Mouse (Mus musculus) spleen, adult 2 months (tissue): ENCODE results near the gene Tet2.

ENCODE experiments used
- CTCF ChIP-seq: fragments of 200-500 bp; IDR thresholded peaks from 2 replicates; pipeline ENCODE4 v1.5.1; 2011; ENCODE audit warnings: mild to moderate bottlenecking, inconsistent platforms; ENCODE audit not compliant: insufficient read depth, insufficient read length, insufficient replicate concordance; ENCODE audit errors: extremely low read depth
- POLR2A ChIP-seq: fragments of 200-500 bp; IDR thresholded peaks from 2 replicates; pipeline ENCODE4 v1.6.1; 2011; ENCODE audit warnings: low read depth, low read length, inconsistent platforms

GRCm38 (mm10) chr3:133559413-133560114 is 14.6 kb upstream of the Tet2 start:
- TF ChIP-seq POLR2A: no peak
- TF ChIP-seq CTCF: no peak
